Mouse (Mus musculus) adrenal gland, adult 2 months (tissue): Measurements from ENCODE around the gene Olfr1223. TPM values are rescaled to one million over a fixed set of nuclear protein-coding genes. Genes with fewer than 3 reads are reported as not detected.
"Not testable (repeated sequence)": the region's sequence is repeated elsewhere in the genome, so short reads cannot be mapped to it uniquely, and the experiment has no call there.

Experiments used
- DNase-seq: peaks from one replicate; pipeline ENCODE4 v3.0.0; 2021
- long read RNA-seq: library from polyadenylated mRNA; stranded (forward); transcript quantifications from one replicate; pipeline ENCODE4 v2.0.0, GENCODE M21; 2021
- polyA plus RNA-seq: library from polyadenylated mRNA; depleted of rRNA; stranded (reverse); fragments of >200 nt; gene quantifications from 2 replicates; pipeline ENCODE4 v1.2.3, GENCODE M21; 2012; rRNA removed
- total RNA-seq, 2 experiments: library from RNA; stranded (reverse); gene quantifications; 2 replicates each; pipeline ENCODE4 v1.2.3; 2021

The Olfr1223 gene
- total RNA-seq: not detected
- not detected in 2 replicates for polyA plus RNA-seq
- long read RNA-seq: 0 reads

- no peak for DNase-seq
These were observed at the start of gene Olfr1223 for GRCm38 (mm10) chr2:89151460-89151859. Olfr1223 (minus strand) TSS chr2:89151560.

DNA sequence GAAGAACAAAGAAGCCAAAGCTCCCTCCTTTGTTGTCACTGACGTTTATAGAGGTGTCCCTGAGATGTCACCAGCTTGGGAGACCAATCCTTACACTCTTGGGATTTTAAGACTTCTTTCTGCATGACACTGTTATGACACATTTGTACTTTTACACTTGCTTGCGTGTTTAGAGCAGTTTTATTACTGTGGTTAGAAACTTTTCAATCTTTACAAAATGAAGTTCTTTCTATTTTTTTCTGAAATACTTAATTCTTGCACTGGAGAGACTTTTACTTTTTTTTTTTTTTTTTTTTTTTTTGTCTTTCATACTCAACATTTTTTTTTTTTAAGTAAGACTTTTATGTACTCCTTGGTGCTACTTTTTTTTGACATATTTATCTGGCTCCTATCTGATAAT lies 48.6 kb upstream of the Olfr1223 start, which contains the start of gene Olfr1226:
TSS of gene Olfr1226 (minus strand) at position 101 of the 400 bp plus-strand sequence.
- no peak for DNase-seq

- DNase-seq: no peak
These were observed 45.1 kb upstream of the Olfr1223 start for GRCm38 (mm10) chr2:89196325-89196982.

- no peak for DNase-seq
These were observed 23.2 kb upstream of the Olfr1223 start, which contains the start of gene Olfr1225 for GRCm38 (mm10) chr2:89174569-89174968. Olfr1225 (minus strand) TSS chr2:89174669.

GRCm38 (mm10) chr2:89164711-89165110 lies 13.4 kb upstream of the Olfr1223 start:
- DNase-seq: not testable (repeated sequence)

DNA sequence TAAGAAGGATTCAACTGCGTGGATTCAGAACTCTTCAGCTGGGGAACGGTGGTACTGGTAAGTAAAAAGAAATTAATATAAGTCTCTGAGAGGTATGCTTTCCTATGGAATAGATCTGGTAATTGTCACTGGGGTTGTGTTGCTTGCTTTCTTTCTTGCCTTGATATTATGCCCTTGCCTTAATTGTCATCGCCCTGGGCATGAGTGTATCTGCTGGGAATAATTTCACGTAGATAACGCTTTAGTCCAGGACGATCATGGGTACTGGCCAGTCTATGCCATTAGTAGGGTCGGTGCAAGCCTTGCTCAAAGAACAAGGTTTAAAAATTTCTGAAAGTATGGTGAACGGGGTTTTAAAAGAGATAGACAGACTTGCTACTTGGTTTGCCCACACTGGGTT lies 12.6 kb upstream of the Olfr1223 start, which contains the start of gene Olfr1224-ps1:
TSS of gene Olfr1224-ps1 (minus strand) at position 101 of the 400 bp plus-strand sequence.
- DNase-seq: not testable (repeated sequence)

DNA sequence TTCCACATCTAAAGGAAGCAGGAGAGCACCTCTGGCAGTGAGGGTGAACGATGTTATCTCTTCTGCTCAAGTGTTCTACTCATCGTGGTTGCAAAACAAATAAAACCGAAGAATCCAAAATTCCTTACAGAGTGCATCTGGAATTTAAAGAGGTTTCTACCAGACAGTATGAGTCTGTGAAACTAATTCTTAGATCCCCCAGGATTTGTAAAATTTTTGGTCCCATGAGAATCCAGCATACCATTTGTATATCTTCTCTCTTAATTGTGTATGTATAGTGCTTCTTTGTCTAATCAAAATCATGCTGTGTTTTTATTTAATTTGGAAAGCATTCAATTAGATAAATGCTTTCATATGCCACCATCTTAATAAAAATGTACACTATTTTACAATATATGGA lies 18.4 kb downstream of the Olfr1223 start, which contains the start of gene Olfr1222:
TSS of gene Olfr1222 (minus strand) at position 101 of the 400 bp plus-strand sequence.
- no peak for DNase-seq

- no peak for DNase-seq
These were observed 34.2 kb downstream of the Olfr1223 start, which contains the start of gene Olfr1221 for GRCm38 (mm10) chr2:89117183-89117582. Olfr1221 (minus strand) TSS chr2:89117283.

DNA sequence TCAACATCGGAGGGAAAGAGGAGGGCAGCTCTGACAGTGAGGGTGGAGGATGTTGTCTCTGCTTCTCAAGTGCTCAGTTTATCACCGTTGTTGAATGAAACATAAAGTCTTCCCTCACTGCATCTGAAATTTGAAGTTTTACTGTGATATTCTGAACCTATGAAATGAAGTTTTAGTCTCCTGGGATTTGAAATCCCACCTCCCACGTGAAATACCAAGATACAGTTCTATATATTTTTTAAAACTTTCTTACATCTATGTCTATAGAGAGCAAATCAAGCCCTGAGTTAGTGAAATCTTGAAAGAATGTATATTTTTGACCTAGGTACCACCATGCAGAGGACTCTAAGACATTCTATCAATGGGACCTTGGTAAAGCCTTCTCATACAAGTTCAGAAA lies 44.6 kb downstream of the Olfr1223 start, which contains the start of gene Olfr1220:
TSS of gene Olfr1220 (minus strand) at position 101 of the 400 bp plus-strand sequence.
- no peak for DNase-seq

DNA sequence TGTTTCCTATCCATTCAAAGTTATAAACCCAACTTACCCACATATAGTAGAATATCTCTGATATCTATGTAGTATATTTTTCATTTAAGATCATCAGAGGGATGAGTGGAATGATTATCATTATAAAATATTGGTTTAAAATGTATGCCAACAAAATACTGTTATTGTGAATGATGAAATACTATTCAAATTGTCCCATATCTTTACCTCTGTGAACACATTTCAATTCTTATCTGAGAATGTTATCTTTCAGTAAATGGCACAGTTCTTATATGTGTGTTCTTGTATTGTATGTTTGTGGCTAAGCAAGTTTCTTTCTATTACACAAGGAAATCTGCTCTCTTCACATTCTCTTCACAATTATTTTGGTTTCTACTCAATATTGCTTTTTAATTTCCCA lies 45.7 kb downstream of the Olfr1223 start:
- DNase-seq: no peak

DNA sequence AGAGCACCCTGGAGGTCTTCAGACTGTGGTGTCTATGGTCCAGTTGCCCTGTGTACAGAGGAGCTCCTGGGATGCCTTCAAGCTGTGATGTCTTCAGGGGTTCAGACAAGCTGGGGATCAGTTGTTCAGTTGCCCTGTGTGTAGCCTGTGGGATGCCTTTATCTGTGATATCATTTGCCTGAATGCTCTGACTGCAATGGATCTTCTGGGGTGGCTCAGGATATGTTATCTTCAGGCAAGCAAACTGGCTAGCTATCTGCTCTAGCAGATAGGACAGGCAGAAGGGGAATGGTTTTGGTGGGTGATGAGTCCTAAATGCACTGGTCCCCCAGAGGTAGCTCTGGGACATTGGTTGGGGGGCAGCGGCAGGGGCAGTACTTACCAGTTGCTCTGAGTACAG lies 57.5 kb downstream of the Olfr1223 start:
- DNase-seq: no peak

Other genes starting within 250 kb of the Olfr1223 start
- gene Olfr1208, start 249.2 kb downstream of the Olfr1223 start, total RNA-seq: not detected
- gene Olfr1208, start 249.2 kb downstream of the Olfr1223 start, polyA plus RNA-seq: not detected in 2 replicates
- gene Olfr1209, start 236.4 kb downstream of the Olfr1223 start, total RNA-seq: not detected
- not detected in 2 replicates for gene Olfr1209, start 236.4 kb downstream of the Olfr1223 start, polyA plus RNA-seq
- gene Olfr1211, start 213.4 kb downstream of the Olfr1223 start, total RNA-seq: not detected
- gene Olfr1211, start 213.4 kb downstream of the Olfr1223 start, polyA plus RNA-seq: not detected in 2 replicates
- gene Olfr1212, start 197.6 kb downstream of the Olfr1223 start, total RNA-seq: not detected
- not detected in 2 replicates for gene Olfr1212, start 197.6 kb downstream of the Olfr1223 start, polyA plus RNA-seq
- gene Gm13762, start 171.3 kb downstream of the Olfr1223 start, total RNA-seq: not detected
- gene Gm13762, start 171.3 kb downstream of the Olfr1223 start, polyA plus RNA-seq: not detected in 2 replicates
- not detected for gene Olfr1214, start 158.9 kb downstream of the Olfr1223 start, total RNA-seq
- gene Olfr1214, start 158.9 kb downstream of the Olfr1223 start, polyA plus RNA-seq: not detected in 2 replicates
- not detected for gene Olfr1215, start 144.6 kb downstream of the Olfr1223 start, total RNA-seq
- gene Olfr1215, start 144.6 kb downstream of the Olfr1223 start, polyA plus RNA-seq: not detected in 2 replicates
- gene Olfr1216, start 133.2 kb downstream of the Olfr1223 start, total RNA-seq: not detected
- gene Olfr1216, start 133.2 kb downstream of the Olfr1223 start, polyA plus RNA-seq: not detected in 2 replicates
- gene Olfr1217, start 119.5 kb downstream of the Olfr1223 start, total RNA-seq: not detected
- not detected in 2 replicates for gene Olfr1217, start 119.5 kb downstream of the Olfr1223 start, polyA plus RNA-seq
- not detected for gene Olfr1218, start 90.4 kb downstream of the Olfr1223 start, total RNA-seq
- gene Olfr1218, start 90.4 kb downstream of the Olfr1223 start, polyA plus RNA-seq: not detected in 2 replicates
- gene Olfr1219, start 68.0 kb downstream of the Olfr1223 start, total RNA-seq: not detected
- not detected in 2 replicates for gene Olfr1219, start 68.0 kb downstream of the Olfr1223 start, polyA plus RNA-seq
- not detected for gene Olfr1220, start 44.7 kb downstream of the Olfr1223 start, total RNA-seq
- not detected in 2 replicates for gene Olfr1220, start 44.7 kb downstream of the Olfr1223 start, polyA plus RNA-seq
- gene Olfr1221, start 34.3 kb downstream of the Olfr1223 start, total RNA-seq: not detected
- gene Olfr1221, start 34.3 kb downstream of the Olfr1223 start, polyA plus RNA-seq: not detected in 2 replicates
- gene Olfr1222, start 18.5 kb downstream of the Olfr1223 start, total RNA-seq: not detected
- not detected in 2 replicates for gene Olfr1222, start 18.5 kb downstream of the Olfr1223 start, polyA plus RNA-seq
- gene Olfr1224-ps1, start 12.5 kb upstream of the Olfr1223 start, total RNA-seq: not detected
- gene Olfr1224-ps1, start 12.5 kb upstream of the Olfr1223 start, polyA plus RNA-seq: not detected in 2 replicates
- gene Olfr1225, start 23.1 kb upstream of the Olfr1223 start, total RNA-seq: not detected
- not detected in 2 replicates for gene Olfr1225, start 23.1 kb upstream of the Olfr1223 start, polyA plus RNA-seq
- gene Olfr1226, start 48.5 kb upstream of the Olfr1223 start, total RNA-seq: not detected
- not detected in 2 replicates for gene Olfr1226, start 48.5 kb upstream of the Olfr1223 start, polyA plus RNA-seq
- not detected for gene Olfr1228, start 102.5 kb upstream of the Olfr1223 start, total RNA-seq
- not detected in 2 replicates for gene Olfr1228, start 102.5 kb upstream of the Olfr1223 start, polyA plus RNA-seq
- gene Olfr1229, start 136.5 kb upstream of the Olfr1223 start, total RNA-seq: not detected
- gene Olfr1229, start 136.5 kb upstream of the Olfr1223 start, polyA plus RNA-seq: not detected in 2 replicates
- gene Olfr1230, start 145.7 kb upstream of the Olfr1223 start, total RNA-seq: not detected
- gene Olfr1230, start 145.7 kb upstream of the Olfr1223 start, polyA plus RNA-seq: not detected in 2 replicates
- not detected for gene Olfr1231, start 155.5 kb upstream of the Olfr1223 start, total RNA-seq
- gene Olfr1231, start 155.5 kb upstream of the Olfr1223 start, polyA plus RNA-seq: not detected in 2 replicates
- not detected for gene Olfr1232, start 178.1 kb upstream of the Olfr1223 start, total RNA-seq
- gene Olfr1232, start 178.1 kb upstream of the Olfr1223 start, polyA plus RNA-seq: not detected in 2 replicates
- gene Olfr1233, start 190.8 kb upstream of the Olfr1223 start, total RNA-seq: not detected
- gene Olfr1233, start 190.8 kb upstream of the Olfr1223 start, polyA plus RNA-seq: not detected in 2 replicates
- not detected for gene Olfr1234, start 213.3 kb upstream of the Olfr1223 start, total RNA-seq
- not detected in 2 replicates for gene Olfr1234, start 213.3 kb upstream of the Olfr1223 start, polyA plus RNA-seq